Comparison of ENCODE assay signal across 13 mouse cellular contexts in genomic region chr7:126607064-126607463, GRCm38 (mm10). TPM values are rescaled to one million over a fixed set of nuclear protein-coding genes. Genes with fewer than 3 reads are reported as not detected.
DNase-seq lines count a peak whose midpoint lies in the region; ATAC-seq lines count a peak whose summit lies in the region.
"Had no signal": no experiment of that assay in that cellular context is flagged by ENCODE, and none has a peak within 500 bp of the region (broad histone marks: within the 10 kb centered on the region; RNA-seq: fewer than 3 reads in every experiment).

No protein-coding gene starts in this region.

- DNase-seq in kidney, postnatal 25 days = peak; percentile 17 to 41
- peak; percentile 38 for DNase-seq in adrenal gland, postnatal 25 days
- no peak for DNase-seq in frontal cortex, adult 2 months (ENCODE audit: extremely low spot score in 1 of 2, low spot score in 1 of 2)
- DNase-seq in forebrain, embryonic 11.5 days (ENCODE audit: low spot score) = no peak
- DNase-seq: cerebellum, adult 11-12 months had no signal

- H3K4me1 ChIP-seq in kidney, embryonic 16.5 days (ENCODE audit: insufficient read depth, low read length) = no peaks in the 10 kb centered on the region
- no peaks in the 10 kb centered on the region for H3K4me1 ChIP-seq in forebrain, embryonic 11.5 days (replicated peaks; ENCODE audit: control insufficient read depth, insufficient read depth, low read length)
- H3K4me1 ChIP-seq: hindbrain, embryonic 15.5 days; midbrain, embryonic 10.5 days had no signal

- no peak overlapping the region for H3K27ac ChIP-seq in kidney, embryonic 16.5 days (ENCODE audit: low read length)
- H3K27ac ChIP-seq in macrophage = peak overlapping the region; percentile 69
- no peak overlapping the region for H3K27ac ChIP-seq in forebrain, embryonic 11.5 days (ENCODE audit: low read depth, low read length)
- H3K27ac ChIP-seq: hindbrain, embryonic 15.5 days; midbrain, embryonic 10.5 days had no signal

- no peaks in the 10 kb centered on the region for H3K36me3 ChIP-seq in kidney, embryonic 16.5 days (ENCODE audit: insufficient read depth, low read length)
- H3K36me3 ChIP-seq in macrophage (ENCODE audit: inconsistent target) = no peaks in the 10 kb centered on the region
- H3K36me3 ChIP-seq in forebrain, embryonic 11.5 days (ENCODE audit: control insufficient read depth, insufficient read depth, low read length) = no peaks in the 10 kb centered on the region
- H3K36me3 ChIP-seq: hindbrain, embryonic 15.5 days; midbrain, embryonic 10.5 days had no signal

- no peaks in the 10 kb centered on the region for H3K79me2 ChIP-seq in macrophage (ENCODE audit: inconsistent target)

- 76% methylated on average over 3 of the region's 3 CpGs for WGBS in kidney, embryonic 16.5 days
- WGBS in macrophage (ENCODE audit: missing documents) = 60% methylated on average over 3 of the region's 3 CpGs
- 84% methylated on average over 3 of the region's 3 CpGs for WGBS in forebrain, embryonic 11.5 days

- no peak for ATAC-seq in kidney, embryonic 16.5 days (ENCODE audit: low FRiP score, low TSS enrichment)
- peak; percentile 60 for ATAC-seq in granulocyte monocyte progenitor cell, adult 5-6 weeks (replicated peaks; ENCODE audit: poor library complexity, severe bottlenecking)
- no peak for ATAC-seq in erythroid progenitor cell, adult 5-6 weeks (replicated peaks; ENCODE audit: low FRiP score, poor library complexity, severe bottlenecking)
- ATAC-seq in forebrain, embryonic 11.5 days (replicated peaks; ENCODE audit: low FRiP score) = no peak

- no peak overlapping the region for H3K9ac ChIP-seq in kidney, embryonic 16.5 days (replicated peaks; ENCODE audit: low read length)
- H3K9ac ChIP-seq in forebrain, embryonic 11.5 days (ENCODE audit: low read length) = no peak overlapping the region
- H3K9ac ChIP-seq: hindbrain, embryonic 15.5 days had no signal

- H3K27me3 ChIP-seq in kidney, embryonic 16.5 days (ENCODE audit: insufficient read depth, low read length) = no peaks in the 10 kb centered on the region
- H3K27me3 ChIP-seq in forebrain, embryonic 11.5 days (ENCODE audit: control insufficient read depth, insufficient read depth, low read length) = no peaks in the 10 kb centered on the region
- H3K27me3 ChIP-seq: hindbrain, embryonic 15.5 days had no signal

- H3K4me2 ChIP-seq in kidney, embryonic 16.5 days (replicated peaks; ENCODE audit: low read depth, low read length) = no peak overlapping the region
- no peak overlapping the region for H3K4me2 ChIP-seq in forebrain, embryonic 11.5 days (ENCODE audit: low read depth, low read length, severe bottlenecking)
- H3K4me2 ChIP-seq: hindbrain, embryonic 15.5 days had no signal

- H3K4me3 ChIP-seq in kidney, embryonic 16.5 days (ENCODE audit: low read length) = no peak overlapping the region
- no peak overlapping the region for H3K4me3 ChIP-seq in macrophage (ENCODE audit: inconsistent target)
- no peak overlapping the region for H3K4me3 ChIP-seq in forebrain, embryonic 11.5 days (ENCODE audit: low read depth, low read length)
- H3K4me3 ChIP-seq: hindbrain, embryonic 15.5 days; midbrain, embryonic 10.5 days had no signal

- no peaks in the 10 kb centered on the region for H3K9me3 ChIP-seq in kidney, embryonic 16.5 days (ENCODE audit: low read length)
- H3K9me3 ChIP-seq in forebrain, embryonic 11.5 days (ENCODE audit: control insufficient read depth, low read length) = no peaks in the 10 kb centered on the region
- H3K9me3 ChIP-seq: hindbrain, embryonic 15.5 days; midbrain, embryonic 10.5 days had no signal

RNA-seq across cellular contexts. Expression of gene Il27, which starts 12.3 kb away (rescaled TPM):
- polyA plus RNA-seq in kidney, embryonic 16.5 days (2015; fragmentation: Nextera tagmentation; extraction: Ambion mirVana) = not detected in 2 replicates
- not detected in 2 replicates for total RNA-seq in adrenal gland, postnatal 25 days (2021)
- 1.3 TPM in 1 of 2 replicates, not detected in the other for total RNA-seq in granulocyte monocyte progenitor cell, adult 5-6 weeks (2014; fragmentation: Nextera tagmentation)
- 1.2 TPM in 1 of 2 replicates, not detected in the other for total RNA-seq in granulocyte monocyte progenitor cell, adult 5-6 weeks (2017)
- 100 to 1,000 TPM in 7 of 26 experiments, 10 to 100 TPM in 8, 1 to 10 TPM in 7, not detected in 4; 1.5 to 279 (median 15.6) TPM for total RNA-seq in macrophage (2018; cell fraction: chromatin; rRNA removed)
- 100 to 1,000 TPM in 2 of 26 experiments, 10 to 100 TPM in 9, 1 to 10 TPM in 13, under 1 TPM in 2; 0.60 to 133 (median 8.8) TPM for total RNA-seq in macrophage (2018; cell fraction: cytosol; rRNA removed)
- total RNA-seq in macrophage (2018; cell fraction: nucleus; rRNA removed) = 100 to 1,000 TPM in 6 of 26 experiments, 10 to 100 TPM in 12, 1 to 10 TPM in 8; 2.2 to 494 (median 26.4) TPM
- polyA plus RNA-seq in macrophage (2018) = 1.1 to 2.6 TPM (median 1.2 TPM) in 3 replicates
- polyA plus RNA-seq in frontal cortex, adult 2 months (2012; rRNA removed) = 0.13 TPM in 1 of 2 replicates, not detected in the other
- 1.3 TPM in 1 of 2 replicates, not detected in the other for total RNA-seq in erythroid progenitor cell, adult 5-6 weeks (2015; ENCODE audit: low replicate concordance)
- total RNA-seq in erythroid progenitor cell, adult 5-6 weeks (2017; ENCODE audit: low replicate concordance) = not detected in 2 replicates
- not detected in 2 replicates for polyA plus RNA-seq in forebrain, embryonic 11.5 days (2014; fragmentation: Nextera tagmentation; extraction: Ambion mirVana)
- total RNA-seq: left cerebral cortex, postnatal 25 days; MEL had no signal
- polyA plus RNA-seq: hindbrain, embryonic 15.5 days; midbrain, embryonic 10.5 days had no signal

RNA-seq across cellular contexts. Expression of gene Cln3, which starts 21.4 kb away (rescaled TPM):
- polyA plus RNA-seq in kidney, embryonic 16.5 days (2015; fragmentation: Nextera tagmentation; extraction: Ambion mirVana) = 39.3 and 41.3 TPM in 2 replicates
- 31.7 and 42.7 TPM in 2 replicates for total RNA-seq in adrenal gland, postnatal 25 days (2021)
- total RNA-seq in granulocyte monocyte progenitor cell, adult 5-6 weeks (2014; fragmentation: Nextera tagmentation) = 37.7 and 61.7 TPM in 2 replicates
- total RNA-seq in granulocyte monocyte progenitor cell, adult 5-6 weeks (2017) = 9.6 and 16.3 TPM in 2 replicates
- 1,000 to 10,000 TPM in 5 of 26 experiments, 100 to 1,000 TPM in 21; 398 to 3,038 (median 601) TPM for total RNA-seq in macrophage (2018; cell fraction: chromatin; rRNA removed)
- total RNA-seq in macrophage (2018; cell fraction: cytosol; rRNA removed) = 100 to 1,000 TPM; 117 to 211 (median 152) TPM
- 1,000 to 10,000 TPM in 3 of 26 experiments, 100 to 1,000 TPM in 23; 244 to 1,983 (median 383) TPM for total RNA-seq in macrophage (2018; cell fraction: nucleus; rRNA removed)
- 81.0 to 165 TPM (median 104 TPM) in 3 replicates for polyA plus RNA-seq in macrophage (2018)
- 45.1 and 46.3 TPM in 2 replicates for polyA plus RNA-seq in frontal cortex, adult 2 months (2012; rRNA removed)
- 2.9 and 17.2 TPM in 2 replicates for total RNA-seq in erythroid progenitor cell, adult 5-6 weeks (2015; ENCODE audit: low replicate concordance)
- total RNA-seq in erythroid progenitor cell, adult 5-6 weeks (2017; ENCODE audit: low replicate concordance) = 1.9 and 3.9 TPM in 2 replicates
- 22.8 and 23.0 TPM in 2 replicates for polyA plus RNA-seq in forebrain, embryonic 11.5 days (2014; fragmentation: Nextera tagmentation; extraction: Ambion mirVana)

RNA-seq across cellular contexts. Expression of gene Apobr, which starts 22.3 kb away (rescaled TPM):
- polyA plus RNA-seq in kidney, embryonic 16.5 days (2015; fragmentation: Nextera tagmentation; extraction: Ambion mirVana) = 0.96 and 1.1 TPM in 2 replicates
- 1.4 and 3.2 TPM in 2 replicates for total RNA-seq in adrenal gland, postnatal 25 days (2021)
- total RNA-seq in granulocyte monocyte progenitor cell, adult 5-6 weeks (2014; fragmentation: Nextera tagmentation) = 2.1 and 3.9 TPM in 2 replicates
- 4.2 and 6.2 TPM in 2 replicates for total RNA-seq in granulocyte monocyte progenitor cell, adult 5-6 weeks (2017)
- 100 to 1,000 TPM in 25 of 26 experiments, 10 to 100 TPM in 1; 91.4 to 389 (median 168) TPM for total RNA-seq in macrophage (2018; cell fraction: chromatin; rRNA removed)
- total RNA-seq in macrophage (2018; cell fraction: cytosol; rRNA removed) = 100 to 1,000 TPM in 2 of 26 experiments, 10 to 100 TPM in 24; 48.9 to 110 (median 75.0) TPM
- 100 to 1,000 TPM; 123 to 332 (median 182) TPM for total RNA-seq in macrophage (2018; cell fraction: nucleus; rRNA removed)
- 51.3 to 183 TPM (median 99.8 TPM) in 3 replicates for polyA plus RNA-seq in macrophage (2018)
- 0.74 and 0.82 TPM in 2 replicates for polyA plus RNA-seq in frontal cortex, adult 2 months (2012; rRNA removed)
- total RNA-seq in erythroid progenitor cell, adult 5-6 weeks (2015; ENCODE audit: low replicate concordance) = 5.9 and 12.3 TPM in 2 replicates
- 3.2 and 6.1 TPM in 2 replicates for total RNA-seq in erythroid progenitor cell, adult 5-6 weeks (2017; ENCODE audit: low replicate concordance)
- polyA plus RNA-seq in forebrain, embryonic 11.5 days (2014; fragmentation: Nextera tagmentation; extraction: Ambion mirVana) = 0.69 and 0.77 TPM in 2 replicates

RNA-seq across cellular contexts. Expression of gene Nupr1, which starts 23.6 kb away (rescaled TPM):
- 6.8 and 9.5 TPM in 2 replicates for polyA plus RNA-seq in kidney, embryonic 16.5 days (2015; fragmentation: Nextera tagmentation; extraction: Ambion mirVana)
- total RNA-seq in adrenal gland, postnatal 25 days (2021) = 12.1 and 20.7 TPM in 2 replicates
- total RNA-seq in granulocyte monocyte progenitor cell, adult 5-6 weeks (2014; fragmentation: Nextera tagmentation) = 0.92 and 1.3 TPM in 2 replicates
- 1.7 TPM in 1 of 2 replicates, not detected in the other for total RNA-seq in granulocyte monocyte progenitor cell, adult 5-6 weeks (2017)
- 100 to 1,000 TPM in 11 of 26 experiments, 10 to 100 TPM in 13, 1 to 10 TPM in 2; 8.5 to 342 (median 89.7) TPM for total RNA-seq in macrophage (2018; cell fraction: chromatin; rRNA removed)
- 100 to 1,000 TPM in 17 of 26 experiments, 10 to 100 TPM in 9; 24.9 to 591 (median 243) TPM for total RNA-seq in macrophage (2018; cell fraction: cytosol; rRNA removed)
- total RNA-seq in macrophage (2018; cell fraction: nucleus; rRNA removed) = 100 to 1,000 TPM in 18 of 26 experiments, 10 to 100 TPM in 8; 22.1 to 699 (median 165) TPM
- 14.9 to 47.0 TPM (median 32.4 TPM) in 3 replicates for polyA plus RNA-seq in macrophage (2018)
- 23.9 and 31.7 TPM in 2 replicates for polyA plus RNA-seq in frontal cortex, adult 2 months (2012; rRNA removed)
- total RNA-seq in erythroid progenitor cell, adult 5-6 weeks (2015; ENCODE audit: low replicate concordance) = 2.5 TPM in 1 of 2 replicates, not detected in the other
- total RNA-seq in erythroid progenitor cell, adult 5-6 weeks (2017; ENCODE audit: low replicate concordance) = 1.2 and 15.8 TPM in 2 replicates
- polyA plus RNA-seq in forebrain, embryonic 11.5 days (2014; fragmentation: Nextera tagmentation; extraction: Ambion mirVana) = 1.6 and 3.2 TPM in 2 replicates

RNA-seq across cellular contexts. Expression of gene Eif3c, which starts 40.9 kb away (rescaled TPM):
- polyA plus RNA-seq in kidney, embryonic 16.5 days (2015; fragmentation: Nextera tagmentation; extraction: Ambion mirVana) = 200 and 219 TPM in 2 replicates
- total RNA-seq in adrenal gland, postnatal 25 days (2021) = 256 and 282 TPM in 2 replicates
- 188 and 206 TPM in 2 replicates for total RNA-seq in granulocyte monocyte progenitor cell, adult 5-6 weeks (2014; fragmentation: Nextera tagmentation)
- total RNA-seq in granulocyte monocyte progenitor cell, adult 5-6 weeks (2017) = 229 and 239 TPM in 2 replicates
- total RNA-seq in macrophage (2018; cell fraction: chromatin; rRNA removed) = 100 to 1,000 TPM in 8 of 26 experiments, 10 to 100 TPM in 18; 46.7 to 177 (median 87.6) TPM
- total RNA-seq in macrophage (2018; cell fraction: cytosol; rRNA removed) = 100 to 1,000 TPM; 120 to 188 (median 148) TPM
- total RNA-seq in macrophage (2018; cell fraction: nucleus; rRNA removed) = 100 to 1,000 TPM in 20 of 26 experiments, 10 to 100 TPM in 6; 68.5 to 233 (median 125) TPM
- 124 to 206 TPM (median 173 TPM) in 3 replicates for polyA plus RNA-seq in macrophage (2018)
- polyA plus RNA-seq in frontal cortex, adult 2 months (2012; rRNA removed) = 107 and 114 TPM in 2 replicates
- total RNA-seq in erythroid progenitor cell, adult 5-6 weeks (2015; ENCODE audit: low replicate concordance) = 42.3 and 63.8 TPM in 2 replicates
- total RNA-seq in erythroid progenitor cell, adult 5-6 weeks (2017; ENCODE audit: low replicate concordance) = 77.8 and 113 TPM in 2 replicates
- 175 and 184 TPM in 2 replicates for polyA plus RNA-seq in forebrain, embryonic 11.5 days (2014; fragmentation: Nextera tagmentation; extraction: Ambion mirVana)

Comparison
In these comparisons a context has a peak if more than half of its experiments do, and no peak if none do; other contexts are left out.
1. DNase-seq: peak in kidney, postnatal 25 days (2 of 2) and adrenal gland, postnatal 25 days (single experiment); none in frontal cortex, adult 2 months (0 of 2) and forebrain, embryonic 11.5 days (single experiment).
2. RNA of gene Apobr, which starts 22.3 kb away (polyA plus RNA-seq): 51.3 to 183 TPM in macrophage; 0.96 to 1.1 TPM in kidney, embryonic 16.5 days, 0.74 to 0.82 TPM in frontal cortex, adult 2 months and 0.69 to 0.77 TPM in forebrain, embryonic 11.5 days; every median in the first group is over 10 times any median in the second.